Mouse (Mus musculus) layer of hippocampus, adult 18-20 months (tissue): Measurements from ENCODE around the gene Pdss2. TPM values are rescaled to one million over a fixed set of nuclear protein-coding genes. Genes with fewer than 3 reads are reported as not detected.
A peak's percentile ranks its signal among the peaks of the same experiment; 100 is the strongest.
"Not testable (repeated sequence)": the region's sequence is repeated elsewhere in the genome, so short reads cannot be mapped to it uniquely, and the experiment has no call there.

ENCODE experiments used
- DNase-seq, 2 experiments: peaks; one replicate each; pipeline ENCODE4 v3.0.0; 2022; ENCODE audit warnings: low spot score in 2 of 2
- total RNA-seq, 2 experiments: library from RNA; stranded (reverse); gene quantifications; 2 replicates each; pipeline ENCODE4 v1.2.3; 2021

Pdss2 gene
- total RNA-seq, 2 experiments from 2014 or later: 18.3 to 19.6 TPM

DNA sequence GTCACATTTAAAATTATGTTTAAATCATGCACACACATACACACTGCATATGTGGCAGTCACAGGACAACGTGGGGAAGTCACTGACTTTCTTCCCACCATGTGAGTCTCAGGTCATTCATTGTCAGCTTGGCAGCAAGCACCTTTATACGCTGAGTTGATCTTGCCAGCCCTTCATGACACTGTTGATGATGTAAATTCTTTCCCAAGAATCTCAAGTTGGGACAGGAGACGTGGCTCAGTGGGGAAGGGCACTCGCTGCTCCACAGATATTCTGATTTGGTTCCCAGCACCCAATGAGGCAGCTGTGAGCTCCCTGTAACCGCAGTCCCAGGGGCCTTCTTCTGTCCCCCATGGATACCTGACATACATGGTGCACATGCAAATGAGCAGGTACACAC, 147.3 kb downstream of the Pdss2 start:
- DNase-seq: no peak

DNA sequence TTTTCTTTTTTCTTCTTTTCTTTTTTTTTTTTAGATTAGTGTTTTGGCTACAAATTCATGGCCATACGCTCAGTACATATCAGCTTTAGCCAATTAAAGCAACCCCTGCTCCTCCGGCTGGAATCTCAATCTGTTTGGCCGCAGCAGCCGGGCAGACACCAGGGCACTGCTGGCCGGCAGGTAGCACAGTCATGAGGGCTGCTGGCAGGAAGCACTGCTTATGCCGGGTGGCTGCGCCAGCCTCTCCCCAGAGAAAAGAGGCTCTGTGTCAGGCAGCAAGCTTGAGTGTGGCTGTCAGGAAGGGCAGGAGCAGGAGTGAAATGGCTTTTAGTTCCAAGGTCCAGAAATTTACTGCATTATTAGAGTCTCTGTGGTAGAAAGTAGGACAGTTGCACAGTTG, 151.0 kb downstream of the Pdss2 start:
- no peak for DNase-seq

DNA sequence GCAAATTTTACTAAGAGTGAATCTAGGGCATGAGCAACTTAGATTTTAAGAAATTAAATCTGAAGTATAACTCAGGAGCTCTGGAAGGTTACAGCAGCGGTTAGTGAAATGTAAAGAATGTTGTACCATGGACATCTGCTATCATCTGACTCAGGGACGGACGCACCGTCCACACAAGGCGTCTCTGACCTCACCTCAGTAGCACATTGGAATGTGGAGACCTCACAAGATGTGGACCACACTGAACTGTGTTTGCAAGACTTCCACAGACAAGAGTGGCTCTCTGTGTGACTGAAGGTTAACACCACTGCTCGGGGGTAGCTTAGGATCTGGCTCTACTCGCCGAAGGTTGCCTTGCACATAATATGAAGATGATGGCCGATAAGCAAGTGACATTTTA, 151.7 kb downstream of the Pdss2 start:
- no peak for DNase-seq

DNA sequence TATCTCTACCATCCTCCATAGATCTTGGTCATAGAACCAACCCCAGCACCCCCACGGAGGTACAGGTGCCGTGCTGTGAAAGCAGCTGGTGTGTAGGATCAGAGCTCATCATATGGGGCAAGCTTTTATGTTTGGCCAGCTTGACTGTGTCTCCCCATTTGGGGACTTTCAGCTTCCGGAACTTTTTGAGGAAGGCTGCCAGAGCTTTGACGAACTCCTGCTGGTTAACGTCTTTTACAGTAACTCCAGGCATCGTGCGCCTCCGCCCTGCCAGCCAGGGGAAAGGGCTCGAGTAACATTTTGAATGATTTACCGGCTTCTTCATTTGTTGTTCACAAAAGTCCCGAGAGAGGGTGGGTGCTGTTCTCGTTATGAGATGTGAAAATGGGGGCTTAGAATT, 152.4 kb downstream of the Pdss2 start:
- no peak for DNase-seq

DNA sequence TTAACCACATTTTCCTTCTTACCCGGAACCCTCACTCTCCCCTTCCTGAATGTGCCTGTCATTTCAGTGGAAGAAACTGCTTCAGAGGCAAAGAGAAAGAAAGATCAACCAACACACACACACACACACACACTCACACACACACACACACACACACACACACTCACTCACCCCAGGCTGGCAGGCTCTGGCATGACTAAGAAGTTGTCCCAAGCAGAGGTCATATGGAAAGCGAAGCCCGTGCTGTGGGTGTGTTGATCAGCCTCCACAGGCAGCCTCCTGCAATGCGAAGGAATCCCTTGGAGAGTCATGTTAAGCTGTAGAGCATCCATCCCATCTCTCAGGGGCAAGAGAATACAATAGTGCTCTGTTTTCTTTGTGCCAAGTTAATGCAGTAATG, 154.0 kb downstream of the Pdss2 start:
- DNase-seq: no peak

DNA sequence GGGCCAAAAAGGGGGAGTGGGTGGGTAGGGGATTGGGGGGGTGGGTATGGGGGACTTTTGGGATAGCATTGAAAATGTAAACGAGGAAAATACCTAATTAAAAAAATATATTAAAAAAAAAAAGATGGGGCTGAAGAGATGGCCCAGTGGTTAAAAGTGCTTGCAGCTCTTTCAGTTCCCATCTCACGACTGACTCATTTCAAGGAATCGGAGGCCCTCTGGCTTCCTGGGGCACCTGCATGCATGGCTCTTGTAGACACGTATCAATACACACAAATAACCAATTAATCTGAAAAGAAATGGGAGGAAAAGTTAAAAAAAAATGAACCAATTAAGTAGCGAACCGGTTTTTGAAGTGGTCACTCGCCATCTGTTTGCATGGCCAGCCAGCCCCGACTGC, 155.5 kb downstream of the Pdss2 start:
- no peak for DNase-seq

DNA sequence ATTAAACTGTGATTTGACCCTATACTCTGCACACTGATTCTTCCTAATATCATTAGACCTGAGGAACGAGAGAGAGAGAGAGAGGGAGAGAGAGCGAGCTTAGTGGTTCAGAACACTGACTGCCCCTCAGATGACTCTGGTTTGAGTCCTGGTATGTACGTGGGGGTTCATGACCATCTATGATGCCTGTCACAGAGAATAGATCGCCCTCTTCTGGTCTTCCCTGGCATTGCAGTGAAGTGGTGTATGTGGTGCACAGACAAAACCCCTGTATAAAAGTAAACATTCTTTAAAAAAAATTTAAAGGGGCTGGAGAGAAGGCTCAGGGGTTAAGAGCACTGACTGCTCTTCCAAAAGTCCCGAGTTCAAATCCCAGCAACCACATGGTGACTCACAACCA, 157.0 kb downstream of the Pdss2 start:
- peak in 1 of 2 experiments; percentile 63 for DNase-seq

DNA sequence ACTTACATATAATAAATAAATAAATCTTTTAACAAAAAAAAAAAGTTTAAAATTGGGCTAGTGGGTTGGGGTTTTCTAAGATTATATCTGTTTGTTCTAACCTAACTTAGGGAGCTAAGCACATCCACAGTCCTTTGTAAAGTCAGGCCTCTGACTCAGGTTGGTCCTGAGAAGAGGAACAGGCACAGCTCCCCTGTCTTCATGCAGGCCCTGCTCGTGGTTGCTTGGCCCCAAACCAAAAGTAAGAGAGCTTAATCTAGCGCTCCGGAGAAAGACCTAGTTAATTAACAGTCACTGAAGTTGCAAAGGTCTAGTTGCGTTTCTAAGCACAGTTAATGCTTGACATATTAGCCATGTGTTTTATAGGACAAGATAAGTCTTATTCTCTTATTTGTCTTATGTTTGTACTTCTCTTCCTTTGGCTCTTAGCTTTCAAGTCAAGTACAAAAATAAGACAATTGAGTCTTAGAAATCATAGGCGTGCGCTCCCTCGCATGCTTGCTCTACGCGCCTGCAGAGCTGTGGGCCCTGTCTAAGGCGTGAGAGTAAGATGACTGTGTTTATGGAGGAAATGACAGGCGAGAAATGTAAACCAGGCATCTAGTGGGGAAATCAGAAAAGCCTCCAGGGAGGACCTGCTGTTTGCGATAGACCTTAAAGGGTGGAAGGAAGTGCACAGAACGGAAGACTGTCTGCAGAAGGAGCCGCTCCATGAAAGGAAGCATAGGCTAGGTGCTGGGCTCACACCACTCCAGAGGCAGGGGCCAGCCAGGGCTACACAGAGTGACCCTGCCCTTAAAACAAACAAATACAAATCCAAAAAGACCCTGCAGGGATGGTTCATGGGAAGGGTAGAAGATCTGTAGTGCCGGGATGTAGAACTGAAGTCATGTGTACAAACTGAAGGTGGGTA, 157.7 kb downstream of the Pdss2 start:
- DNase-seq: no peak

DNA sequence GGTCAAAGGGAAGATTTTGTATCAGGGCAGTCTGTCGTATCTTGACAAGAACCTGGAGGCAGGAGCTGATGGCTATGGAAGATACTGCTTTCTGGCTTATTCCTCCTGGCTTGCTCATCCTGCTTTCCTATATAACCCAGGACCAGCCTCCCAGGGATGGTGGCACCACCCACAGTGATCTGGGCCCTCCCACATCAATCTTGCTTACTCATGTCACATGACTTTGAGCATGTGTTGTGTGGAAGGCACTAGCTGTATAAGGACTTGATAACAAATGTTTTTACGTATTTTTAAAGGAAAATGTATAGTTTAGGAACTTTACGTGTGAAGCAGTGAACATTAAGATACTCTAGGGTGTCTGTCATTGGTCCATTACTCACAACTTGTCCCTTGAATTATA, 161.4 kb downstream of the Pdss2 start:
- no peak for DNase-seq

DNA sequence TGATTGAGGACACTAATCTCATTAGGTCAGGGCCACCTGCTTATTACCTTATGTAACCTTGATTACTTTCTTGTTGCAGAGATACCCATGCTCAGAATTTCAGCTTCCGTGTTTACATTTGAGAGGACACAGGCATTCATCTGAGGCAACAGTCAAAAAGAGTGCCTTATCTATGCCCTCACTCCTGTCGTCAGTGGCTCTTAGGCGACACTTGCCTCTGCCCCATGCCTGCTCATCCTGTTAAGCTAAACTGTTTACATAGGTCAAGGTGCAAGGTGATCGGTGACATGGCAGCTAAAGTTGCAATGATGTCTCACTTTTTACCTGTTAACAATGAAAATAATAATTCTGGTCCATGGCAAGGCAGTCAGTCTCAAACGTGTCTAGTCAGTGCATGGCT, 163.3 kb downstream of the Pdss2 start:
- no peak for DNase-seq

DNA sequence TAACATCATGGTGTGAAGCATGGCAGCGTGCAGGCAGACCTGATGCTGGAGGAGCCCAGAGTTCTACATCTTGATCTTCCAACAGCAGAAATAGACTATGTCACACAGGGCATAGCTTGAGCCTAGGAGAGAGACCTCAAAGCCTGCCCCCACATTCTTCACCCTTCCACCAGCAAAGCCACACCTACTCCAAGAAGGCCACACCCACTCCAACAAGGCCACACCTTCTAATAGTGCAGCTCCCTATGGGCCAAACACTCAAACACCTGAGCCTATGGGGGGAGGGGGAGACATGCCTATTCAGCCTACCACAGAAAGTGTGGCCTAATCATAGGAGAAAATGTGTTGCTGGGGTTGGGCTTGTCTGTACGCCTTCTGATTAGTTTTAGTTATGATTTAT, 171.6 kb downstream of the Pdss2 start:
- no peak for DNase-seq

DNA sequence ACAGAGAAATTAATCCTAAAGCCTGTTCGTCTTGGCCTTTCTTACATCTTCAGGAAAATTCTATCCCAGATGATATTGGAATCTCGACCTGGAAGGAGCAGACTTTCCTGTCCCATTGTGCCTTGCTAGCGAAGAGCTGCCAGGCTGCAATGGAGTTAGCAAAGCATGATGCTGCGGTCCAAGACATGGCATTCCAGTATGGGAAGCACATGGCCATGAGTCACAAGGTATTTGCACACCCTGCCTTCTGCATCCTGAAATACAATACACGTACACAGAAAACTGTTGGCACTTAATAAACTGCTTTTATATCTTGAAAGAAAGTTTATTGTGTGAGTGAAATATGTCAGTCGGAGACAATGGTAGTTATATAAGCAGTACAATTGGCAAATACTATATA, 172.5 kb downstream of the Pdss2 start:
- no peak for DNase-seq

DNA sequence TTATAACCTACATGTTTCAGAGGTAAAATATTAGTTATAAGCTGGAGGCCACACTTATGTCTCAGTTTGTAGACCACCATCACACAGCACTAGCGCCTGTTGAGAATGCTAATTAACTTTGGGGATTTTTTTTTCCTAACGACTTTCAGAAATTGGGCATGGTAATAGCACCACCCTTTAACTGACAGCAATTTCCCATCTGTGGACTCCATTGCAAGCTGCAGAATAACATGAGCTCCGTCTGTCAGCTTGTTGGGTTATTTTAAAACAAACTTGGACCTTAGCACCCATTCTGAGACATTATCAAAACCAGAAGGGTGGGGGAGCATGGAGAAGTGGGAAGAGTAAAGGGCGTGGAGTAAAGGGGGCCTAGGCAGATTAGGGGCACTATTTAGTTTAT, 174.5 kb downstream of the Pdss2 start:
- DNase-seq: peak; percentile 54 to 70

DNA sequence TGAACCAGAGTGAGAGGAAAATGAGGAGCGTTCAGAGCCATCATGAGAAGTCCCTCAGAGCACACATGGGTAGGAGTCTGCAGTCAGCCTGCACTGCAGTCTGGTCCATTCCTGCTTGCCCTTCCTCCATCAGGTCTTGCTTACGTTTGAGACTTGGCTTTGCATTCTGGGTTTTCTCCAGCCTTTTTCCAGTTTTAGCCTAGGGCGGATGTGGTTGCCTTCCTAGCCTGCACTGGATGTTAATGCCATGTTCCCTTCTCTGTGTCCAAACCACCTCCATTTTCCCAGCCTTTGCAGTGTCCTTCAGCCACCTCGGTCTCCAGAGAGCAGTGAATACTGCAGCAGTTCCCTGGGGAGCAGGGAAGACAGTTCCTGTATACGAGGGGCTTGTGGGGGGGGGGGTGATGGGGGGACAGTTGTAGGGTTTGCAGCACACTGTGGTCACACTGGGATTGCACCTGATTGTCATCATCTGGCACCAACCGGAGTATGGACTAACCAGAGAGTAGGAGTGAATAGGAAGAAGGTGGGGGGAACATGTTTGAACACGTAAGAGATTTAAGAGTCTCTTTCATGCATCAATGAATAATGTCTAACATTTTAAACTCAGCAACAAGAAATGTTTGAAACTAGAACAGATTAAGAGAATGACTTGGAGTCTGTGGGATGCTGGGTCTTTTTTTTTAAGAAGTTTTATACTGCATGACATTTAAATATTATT, 178.5 kb downstream of the Pdss2 start:
- DNase-seq: no peak

DNA sequence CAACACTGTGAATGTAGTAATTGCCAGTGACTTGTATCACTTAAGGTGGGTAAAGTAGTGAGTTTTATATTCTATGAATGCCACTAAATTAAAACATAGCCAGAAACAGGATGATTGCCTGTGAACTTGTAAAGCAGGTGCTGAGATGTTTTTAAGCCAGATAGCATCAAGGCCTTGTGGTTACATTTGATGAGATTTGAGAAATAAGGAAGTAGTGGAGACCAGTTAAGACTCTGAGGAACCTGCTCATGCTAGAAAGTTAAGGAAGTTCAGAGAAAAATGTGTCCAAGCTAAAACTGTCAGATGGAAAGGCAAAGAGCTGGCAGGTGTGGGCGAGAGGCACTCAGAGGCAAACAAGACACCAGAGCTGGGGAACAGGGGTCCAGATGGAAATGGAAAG, 184.8 kb downstream of the Pdss2 start:
- no peak for DNase-seq

DNA sequence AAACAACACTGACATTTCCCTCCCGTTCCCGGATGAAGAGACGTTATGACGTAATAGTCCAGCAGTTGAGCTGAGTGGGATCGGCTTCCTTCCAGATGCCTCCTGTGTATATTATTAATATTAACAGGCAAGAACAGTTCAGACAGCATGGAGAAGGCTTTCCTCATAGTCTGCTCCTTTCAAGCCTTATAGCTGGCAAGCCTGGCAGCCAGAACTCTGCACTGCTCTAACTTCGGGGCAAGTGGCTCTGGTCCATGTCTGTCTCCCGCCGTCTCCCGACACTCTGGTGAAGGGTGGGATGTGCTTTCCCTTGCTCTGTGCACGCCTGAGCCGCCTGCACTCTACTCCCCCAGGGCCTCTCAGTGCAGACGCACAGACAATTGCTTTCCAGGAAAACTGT, 185.6 kb downstream of the Pdss2 start:
- no peak for DNase-seq

DNA sequence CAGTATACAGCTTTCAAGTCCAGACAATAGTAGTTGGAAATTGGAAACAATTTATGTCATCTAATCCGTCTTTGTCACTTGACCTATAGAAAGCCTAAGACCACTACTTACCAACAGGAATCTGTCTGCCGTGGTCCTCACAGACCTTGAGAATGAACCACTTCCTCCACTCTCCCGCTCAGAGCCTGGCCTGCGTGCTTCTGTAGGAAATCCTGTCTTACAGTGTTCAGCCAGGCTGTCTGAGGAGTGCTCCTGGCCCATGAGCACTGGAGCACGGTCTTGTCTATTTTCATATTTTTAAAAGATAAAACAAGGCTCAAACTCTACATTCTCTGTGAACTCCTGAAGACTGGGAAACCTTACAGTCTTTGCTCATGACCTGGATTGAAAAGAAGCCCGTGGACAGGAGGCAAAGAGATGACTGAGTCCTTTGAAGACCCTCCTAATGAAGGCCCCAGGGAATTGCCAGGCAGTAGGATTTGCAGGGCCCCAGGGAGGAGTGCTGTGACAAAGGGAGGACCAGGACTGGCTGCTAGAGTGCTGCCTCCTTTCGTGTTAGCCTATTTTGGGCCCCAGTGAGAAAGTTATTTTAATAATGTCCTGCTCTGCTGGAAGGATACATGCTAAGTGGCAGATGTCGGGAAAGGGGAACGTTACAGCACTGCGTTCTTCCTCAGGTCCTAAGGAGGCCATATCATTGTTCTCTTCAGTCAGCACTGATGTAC, 188.4 kb downstream of the Pdss2 start:
- DNase-seq: no peak

DNA sequence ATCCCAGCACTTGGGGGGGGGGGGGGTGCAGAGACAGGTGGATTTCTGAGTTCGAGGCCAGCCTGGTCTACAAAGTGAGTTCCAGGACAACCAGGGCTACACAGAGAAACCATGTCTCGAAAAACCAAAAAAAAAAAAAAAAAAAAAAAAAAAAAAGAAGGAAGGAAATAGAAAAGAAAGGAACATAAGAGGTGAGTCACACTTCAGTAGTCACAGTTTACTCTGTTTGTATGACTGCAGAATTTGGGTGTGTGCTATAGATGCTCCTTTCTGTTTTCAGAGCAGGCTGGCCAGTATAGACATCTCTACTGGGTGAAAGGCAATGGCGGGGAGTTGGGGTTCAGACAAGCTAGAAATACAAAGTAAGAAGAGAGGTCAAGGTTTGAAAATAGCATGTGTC, 189.9 kb downstream of the Pdss2 start:
- not testable (repeated sequence) for DNase-seq

DNA sequence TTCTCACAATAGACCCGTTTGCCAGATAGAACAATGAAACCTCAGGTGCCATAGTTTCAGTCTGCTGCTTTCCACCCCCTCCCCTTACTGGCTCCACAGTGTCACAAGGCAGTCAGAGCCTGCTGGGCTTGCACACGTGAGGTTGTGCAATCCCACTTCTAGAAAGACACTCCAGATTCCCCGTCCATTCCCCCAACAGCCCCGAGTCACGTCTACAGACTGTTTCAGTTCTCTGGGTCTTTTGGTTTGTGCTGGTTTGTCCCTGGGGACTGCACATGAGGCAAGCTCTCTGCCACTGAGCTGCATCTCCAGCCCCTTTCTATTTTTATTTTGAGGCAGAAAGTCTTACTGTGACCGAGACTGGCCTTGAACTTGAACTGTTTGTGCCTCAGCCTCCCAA, 196.1 kb downstream of the Pdss2 start:
- DNase-seq: no peak

DNA sequence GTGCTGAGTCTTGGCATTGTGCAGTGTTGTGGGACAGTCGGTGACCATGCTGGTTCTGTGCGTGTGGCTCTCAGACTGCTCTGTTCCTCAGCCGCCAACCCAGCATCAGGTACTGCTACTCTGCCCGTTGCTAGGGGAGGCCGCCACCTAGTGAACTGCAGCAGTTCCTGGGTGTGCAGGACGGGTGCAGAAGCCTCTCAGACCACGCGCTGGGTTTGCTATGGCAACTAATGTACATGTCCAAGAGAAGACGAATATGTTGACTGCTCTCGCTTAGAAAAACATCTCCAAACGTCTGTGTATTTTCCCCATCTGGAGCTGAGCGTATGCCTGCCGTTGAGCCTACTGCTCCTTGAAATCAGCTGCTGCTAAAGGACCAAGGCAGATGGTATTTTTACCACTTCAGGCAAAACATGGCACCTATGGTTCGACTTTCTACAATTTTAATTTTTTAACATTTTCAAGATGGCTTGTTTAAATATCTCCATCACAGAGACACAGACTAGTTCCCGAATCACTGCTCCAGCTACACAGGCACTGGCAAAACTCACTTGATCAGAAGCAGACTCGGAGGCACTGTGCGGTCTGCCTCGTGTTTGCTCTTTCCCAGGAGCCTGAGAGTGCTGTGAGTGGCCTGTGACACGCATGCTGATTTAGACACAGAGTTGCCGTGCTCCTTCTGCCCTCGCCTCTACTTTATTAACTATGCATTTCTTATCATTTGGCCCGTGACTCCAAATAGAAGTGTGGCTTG, 199.6 kb downstream of the Pdss2 start:
- DNase-seq: peak; percentile 58 to 68

DNA sequence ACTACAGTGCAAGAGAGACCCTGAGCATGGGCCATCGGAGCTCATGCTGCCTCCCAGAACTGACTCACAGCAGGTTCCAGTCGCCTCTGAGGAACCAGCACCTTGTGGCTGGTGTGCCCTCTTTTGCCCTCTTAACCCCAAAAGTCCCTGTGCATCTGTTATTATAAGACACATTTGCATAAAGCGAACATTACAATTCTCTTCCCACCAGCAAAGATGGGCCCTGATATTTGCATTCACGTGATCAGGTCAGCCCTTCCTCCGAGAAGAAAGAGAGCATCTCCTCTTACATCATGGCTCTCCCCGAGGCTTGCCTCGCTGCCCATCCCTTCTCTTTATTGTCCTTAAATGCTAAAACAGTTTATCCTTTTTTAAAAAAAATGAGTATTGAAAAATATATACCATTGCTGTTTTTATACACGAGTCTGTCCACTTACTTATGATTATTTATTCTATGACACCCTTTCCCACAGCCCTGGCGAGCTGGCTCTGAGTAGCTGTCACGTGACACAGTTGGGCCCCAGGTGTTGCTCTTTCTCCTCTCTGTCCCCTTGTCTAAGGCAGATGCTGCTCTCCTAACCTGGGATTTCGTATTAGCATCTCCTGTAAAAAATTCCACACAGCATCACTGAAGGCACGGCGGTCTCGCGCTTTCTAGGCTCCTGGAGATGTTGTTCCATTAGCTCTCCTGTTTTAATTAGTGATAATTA, 200.9 kb downstream of the Pdss2 start:
- DNase-seq: no peak
